In the genomic region with DNA sequence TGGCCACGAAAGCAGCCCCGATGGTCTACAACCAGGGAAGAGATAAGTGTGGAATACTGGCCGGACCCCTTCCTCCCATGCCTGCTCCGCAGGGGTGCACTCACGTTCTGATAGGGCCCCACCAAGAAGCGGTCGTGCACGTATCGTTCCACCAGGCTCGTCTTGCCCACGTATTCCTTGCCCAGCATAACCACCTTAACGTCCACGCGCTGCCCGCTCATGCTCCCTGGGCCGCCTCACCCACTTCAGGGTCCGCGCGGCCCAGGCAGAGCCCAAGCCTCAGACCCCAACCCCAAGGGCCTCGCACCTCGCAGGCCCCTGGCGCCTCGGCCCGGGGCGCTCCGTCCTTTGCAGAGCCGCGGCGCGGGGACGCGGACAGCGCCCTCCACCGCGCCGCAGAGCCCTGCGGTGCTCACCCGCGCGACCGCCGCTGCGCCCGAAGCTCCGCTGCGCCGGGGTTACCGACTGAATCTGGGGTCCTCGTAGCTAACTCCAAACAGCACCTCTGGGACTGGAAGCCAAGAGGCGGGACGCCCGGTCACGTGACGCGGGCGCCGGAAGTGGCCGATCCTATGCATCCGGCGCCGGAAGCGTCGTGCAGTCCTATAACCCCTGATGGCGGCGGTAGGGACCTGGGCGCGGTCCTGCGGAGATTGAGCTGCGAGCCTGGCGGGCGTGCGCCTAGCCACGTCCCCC, we compare ENCODE assay signal across 1 mouse cellular context.
TF ChIP-seq lines count a peak whose summit lies in the region.

Rab24 (minus strand) TSS at position 513 of the 696 bp plus-strand sequence.

TF ChIP-seq in MEL, 35 proteins besides CTCF, POLR2A, EP300 and RAD21 (continued from another document):
- peak; percentile 63; the same call in 1 of the 2 replicates for TF ChIP-seq SIN3A (IDR thresholded peaks at IDR 0.05; ENCODE audit: low read length)
- no peak for TF ChIP-seq ZC3H11A (IDR thresholded peaks at IDR 0.05; ENCODE audit: low read depth, low read length)
- TF ChIP-seq ETS1 (IDR thresholded peaks at IDR 0.05; ENCODE audit: low read depth, low read length), result no peak
- TF ChIP-seq BHLHE40 (IDR thresholded peaks at IDR 0.05; ENCODE audit: borderline replicate concordance, low read depth, low read length), result peak; percentile 90
- TF ChIP-seq GATA1 (IDR thresholded peaks at IDR 0.05; ENCODE audit: low read depth, low read length), result no peak
- peak; percentile 50; the same call in 1 of the 2 replicates for TF ChIP-seq RCOR1 (IDR thresholded peaks at IDR 0.05; ENCODE audit: low read depth, low read length)
- peak; percentile 80; the same call in 1 of the 2 replicates for TF ChIP-seq ZMIZ1 (IDR thresholded peaks at IDR 0.05; ENCODE audit: low read depth, low read length)
- TF ChIP-seq MYC (IDR thresholded peaks at IDR 0.05; ENCODE audit: low read depth, low read length), result 0 out of 2 replicates have a peak, but pooled peaks have one; percentile 35
- TF ChIP-seq MEF2A (IDR thresholded peaks at IDR 0.05; ENCODE audit: extremely low read depth, insufficient replicate concordance, low read depth, low read length, poor library complexity, severe bottlenecking), result no peak
- TF ChIP-seq USF1 (IDR thresholded peaks at IDR 0.05; ENCODE audit: low read depth, low read length), result peak; percentile 98
- peak; percentile 79 to 94; a peak in 3 of 4 replicates for TF ChIP-seq USF2 (IDR thresholded peaks at IDR 0.05; ENCODE audit: borderline replicate concordance in 1 of 2, insufficient read depth in 1 of 2, low read depth in 1 of 2, low read length in 2 of 2)
- no peak for TF ChIP-seq E2F4 (IDR thresholded peaks at IDR 0.05; ENCODE audit: borderline replicate concordance, low read depth, low read length)
- no peak for TF ChIP-seq POLR2AphosphoS5 (IDR thresholded peaks at IDR 0.05; ENCODE audit: borderline replicate concordance, low read depth, low read length)
- TF ChIP-seq MAZ (IDR thresholded peaks at IDR 0.05; ENCODE audit: low read depth, low read length), result no peak
- TF ChIP-seq ZNF384 (IDR thresholded peaks at IDR 0.05; ENCODE audit: low read depth, low read length), result no peak
- TF ChIP-seq HCFC1 (IDR thresholded peaks at IDR 0.05; ENCODE audit: low read depth, low read length), result peak; percentile 87
- TF ChIP-seq JUND (IDR thresholded peaks at IDR 0.05; ENCODE audit: low read depth, low read length), result no peak
- peak; percentile 96 for TF ChIP-seq MAX (IDR thresholded peaks at IDR 0.05; ENCODE audit: low read length)
- no peak; the same call in 1 of the 2 replicates for TF ChIP-seq NELFE (IDR thresholded peaks at IDR 0.05; ENCODE audit: low read depth, low read length)
- TF ChIP-seq ZKSCAN1 (IDR thresholded peaks at IDR 0.05; ENCODE audit: low read depth, low read length), result no peak
